Mouse (Mus musculus): Measurements from ENCODE around the gene Cntn3.

Gene Cntn3

DNA sequence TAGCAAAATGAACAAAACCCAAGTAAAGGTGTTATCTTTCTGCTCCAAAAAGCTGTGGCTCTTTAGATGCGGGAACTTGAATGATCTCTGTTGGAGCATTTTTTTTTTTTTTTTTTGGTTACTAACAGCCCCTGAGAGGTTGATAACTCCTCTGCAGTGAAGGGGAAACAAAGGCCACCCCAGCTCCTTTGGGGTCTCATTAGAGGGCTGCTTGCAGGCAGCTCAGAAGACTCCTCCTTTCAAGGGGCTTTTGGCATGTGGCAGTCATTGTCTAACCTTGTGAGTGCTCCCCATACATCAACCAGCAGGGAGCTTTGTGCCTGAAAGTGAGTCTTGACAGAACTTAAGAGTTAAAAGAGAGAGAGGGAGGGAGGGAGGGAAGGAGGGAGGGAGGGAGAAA is 60.8 kb downstream of the Cntn3 start:
- ChIA-PET POLR2A (no interaction called here), CTCF (no interaction called here)

GRCm38 (mm10) chr6:102485509-102485908 is 87.4 kb downstream of the Cntn3 start:
- ChIA-PET POLR2A (no interaction called here), CTCF (no interaction called here)

DNA sequence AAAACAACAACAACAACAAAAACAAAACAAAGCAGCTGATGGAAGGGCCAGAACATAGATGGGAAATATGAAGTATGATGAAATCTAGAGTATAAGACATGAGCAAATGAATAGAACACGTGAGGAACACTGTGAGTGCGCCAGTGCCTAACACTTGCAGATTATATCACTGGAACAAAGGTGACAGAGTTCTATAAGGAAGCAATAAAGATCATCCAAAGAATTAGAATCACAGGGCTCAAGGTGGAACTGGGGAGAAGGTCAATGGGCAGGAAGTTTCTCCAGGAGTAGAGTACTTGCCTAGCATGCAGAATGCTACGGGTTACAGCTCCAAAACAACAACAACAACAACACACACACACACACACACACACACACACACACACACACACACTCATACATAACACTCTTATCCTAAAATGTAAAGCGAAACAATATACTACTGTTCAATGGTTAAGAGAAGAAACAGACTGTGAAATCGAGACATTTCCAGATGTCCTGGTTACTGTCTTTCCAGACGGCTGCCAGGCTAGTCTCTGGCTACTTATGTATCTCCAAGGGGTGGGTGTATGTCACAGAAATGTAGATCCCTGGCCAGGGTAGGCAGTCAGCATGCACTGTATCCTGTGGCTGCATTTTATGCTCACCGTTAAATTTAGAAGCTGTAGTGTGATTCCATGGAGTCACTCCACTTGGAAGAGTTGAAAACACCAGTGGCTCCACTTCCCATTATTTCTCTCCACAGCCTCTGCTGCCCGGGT is 94.4 kb downstream of the Cntn3 start:
- CTCF ChIA-PET: no interaction called here

DNA sequence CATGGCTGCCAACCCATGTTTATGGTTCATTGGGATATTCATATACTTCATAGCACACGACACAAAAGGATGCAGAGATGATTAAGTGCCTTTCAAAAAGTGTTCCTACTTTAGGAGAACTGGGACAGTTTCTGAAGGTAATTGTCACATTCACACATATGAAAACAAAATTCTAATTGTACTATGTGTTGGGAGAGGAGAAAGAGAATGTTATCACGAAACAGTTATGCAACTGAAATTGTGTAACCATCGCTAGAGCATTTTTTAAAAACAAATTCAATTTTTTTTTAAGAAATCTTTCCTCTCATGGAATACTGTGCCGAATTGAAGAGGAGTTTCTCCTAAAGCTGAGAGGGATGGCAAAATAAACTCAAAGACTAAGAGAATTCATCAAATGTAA is 134.5 kb downstream of the Cntn3 start:
- ChIA-PET POLR2A (no interaction called here), CTCF (no interaction called here)

More for the DNA sequence above, 94.4 kb downstream of the Cntn3 start:
- POLR2A ChIA-PET: no interaction called here

GRCm38 (mm10) chr6:102427549-102427948 is 145.4 kb downstream of the Cntn3 start:
- POLR2A ChIA-PET: no interaction called here
- CTCF ChIA-PET: no interaction called here

GRCm38 (mm10) chr6:102421781-102422180 is 151.1 kb downstream of the Cntn3 start:
- POLR2A ChIA-PET: interaction anchor here in 1 of 4 experiments (0.6 kb wide), 1 partner anchor 140 kb away, joined by 3 read pairs; no protein-coding TSS in a partner anchor
- CTCF ChIA-PET: interaction anchor here in 1 of 4 experiments (0.6 kb wide), 1 partner anchor 607 kb away, joined by 3 read pairs; no protein-coding TSS in a partner anchor

DNA sequence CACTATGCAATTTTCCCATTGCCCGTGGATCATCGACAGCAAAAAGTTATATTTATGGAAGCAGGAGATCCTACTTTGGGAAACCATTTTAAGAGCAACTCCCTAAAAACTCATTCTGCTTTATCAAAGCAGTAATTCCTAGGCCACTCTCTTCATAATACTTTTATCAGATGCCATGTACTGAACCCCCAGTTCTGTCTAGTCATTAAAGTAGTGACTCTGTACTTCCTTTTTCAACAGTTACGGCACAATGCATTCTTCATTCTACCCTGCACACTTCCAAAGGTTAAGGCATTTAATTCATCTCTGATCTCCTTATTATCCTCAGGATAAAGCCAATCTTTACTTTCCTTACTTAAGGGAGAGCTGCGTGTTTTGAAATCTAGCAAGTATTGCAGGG is 184.3 kb downstream of the Cntn3 start:
- ChIA-PET CTCF (no interaction called here), POLR2A (no interaction called here)

- POLR2A ChIA-PET: interaction anchor here in 1 of 4 experiments (0.6 kb wide), 1 partner anchor 20 kb away, joined by 3 read pairs; no protein-coding TSS in a partner anchor
- CTCF ChIA-PET: no interaction called here
Observed at GRCm38 (mm10) chr6:102372112-102372511, 200.8 kb downstream of the Cntn3 start.

DNA sequence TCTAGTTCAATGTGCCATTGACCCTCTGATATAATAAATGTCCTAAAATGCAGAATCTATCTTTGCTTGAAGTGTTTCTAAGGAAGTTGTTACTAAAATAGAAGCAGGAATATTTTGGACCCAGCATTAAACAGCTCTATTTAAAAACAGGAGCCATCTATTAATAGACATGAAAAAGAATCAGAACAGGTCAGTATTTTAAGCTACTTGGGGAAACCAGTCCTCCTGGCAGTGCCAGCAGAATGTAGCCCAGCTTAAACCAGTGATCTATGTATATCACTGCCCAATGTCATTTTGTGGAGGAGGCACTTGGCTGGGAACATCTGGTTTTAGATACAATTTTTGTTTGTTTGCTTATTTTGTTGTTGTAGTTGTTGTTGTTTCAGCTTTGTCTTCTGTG is 209.0 kb downstream of the Cntn3 start:
- POLR2A ChIA-PET: no interaction called here
- CTCF ChIA-PET: no interaction called here

DNA sequence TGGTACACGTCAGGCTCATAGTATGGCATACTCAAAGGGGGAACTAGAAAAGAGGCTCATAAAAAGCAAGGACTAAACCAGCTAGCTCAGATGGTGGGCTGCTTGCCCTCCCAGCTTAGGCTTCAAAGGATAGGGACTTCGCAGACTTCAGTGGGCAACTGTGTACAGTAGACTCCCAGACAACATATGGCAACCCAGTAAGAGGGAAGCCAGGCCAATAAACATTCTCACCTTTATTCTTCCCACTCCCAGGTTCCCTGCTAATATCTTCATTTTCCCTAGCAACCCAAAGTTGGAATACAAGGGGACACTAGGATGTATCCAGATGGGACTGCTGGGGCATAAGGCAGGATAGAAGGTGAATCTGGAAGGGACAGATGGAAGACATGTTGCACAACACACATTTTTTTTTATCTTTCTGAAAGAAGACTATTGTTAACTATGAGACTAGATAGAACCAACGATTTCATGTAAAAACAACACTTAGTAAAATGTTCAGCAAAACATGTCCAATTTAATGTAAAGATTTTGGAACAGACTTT is 209.5 kb downstream of the Cntn3 start:
- POLR2A ChIA-PET: interaction anchor here in 1 of 4 experiments (0.7 kb wide), 1 partner anchor 608 kb away, joined by 3 read pairs; no protein-coding TSS in a partner anchor

DNA sequence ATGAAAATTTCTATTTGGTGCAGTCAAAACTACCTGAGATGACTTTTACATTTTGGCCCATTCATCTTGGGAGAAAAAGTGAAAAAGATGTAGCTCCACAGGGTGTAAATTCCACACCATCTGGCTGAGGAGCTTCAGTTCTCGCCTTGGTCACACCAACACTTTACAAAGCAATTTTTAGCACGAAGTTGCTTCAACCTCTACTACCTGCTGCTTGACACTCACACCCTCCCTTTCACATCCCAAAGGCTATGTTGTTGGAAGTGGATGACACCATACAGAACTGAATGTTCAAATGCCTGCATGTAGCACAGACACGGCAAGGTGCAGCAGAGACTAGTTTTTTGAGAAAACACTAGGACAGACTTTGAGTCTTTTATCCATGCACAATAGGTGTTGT is 240.8 kb downstream of the Cntn3 start:
- POLR2A ChIA-PET: interaction anchor here in 1 of 4 experiments (0.6 kb wide), 1 partner anchor 206 kb away, joined by 3 read pairs; no protein-coding TSS in a partner anchor
- CTCF ChIA-PET: no interaction called here

More for the DNA sequence above, 209.5 kb downstream of the Cntn3 start:
- CTCF ChIA-PET: no interaction called here

DNA sequence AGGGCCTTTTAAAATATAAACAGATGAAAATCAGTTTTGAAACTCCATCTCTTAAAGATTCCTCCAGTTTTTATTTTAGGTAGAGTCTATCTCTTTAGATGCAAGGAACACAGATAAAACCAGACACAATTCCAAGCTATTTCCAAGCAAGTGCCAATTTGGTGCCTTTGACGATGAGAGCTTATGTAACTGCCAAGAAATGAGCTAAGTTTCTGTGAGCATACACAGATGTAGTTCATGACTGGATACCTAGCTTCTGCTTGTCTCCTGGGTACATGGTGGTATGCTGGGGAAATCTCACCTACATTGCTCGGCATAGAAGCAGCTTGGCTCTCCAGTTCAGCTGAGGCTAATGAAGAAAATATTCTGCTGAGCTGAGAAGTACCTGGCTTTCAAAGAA is 246.2 kb downstream of the Cntn3 start:
- CTCF ChIA-PET: no interaction called here
- POLR2A ChIA-PET: no interaction called here

GRCm38 (mm10) chr6:102322614-102323284 is 250.2 kb downstream of the Cntn3 start:
- ChIA-PET POLR2A (interaction anchor here in 1 of 4 experiments (1.1 kb wide), 1 partner anchor 15 kb away, joined by 3 read pairs; no protein-coding TSS in a partner anchor), CTCF (no interaction called here)

DNA sequence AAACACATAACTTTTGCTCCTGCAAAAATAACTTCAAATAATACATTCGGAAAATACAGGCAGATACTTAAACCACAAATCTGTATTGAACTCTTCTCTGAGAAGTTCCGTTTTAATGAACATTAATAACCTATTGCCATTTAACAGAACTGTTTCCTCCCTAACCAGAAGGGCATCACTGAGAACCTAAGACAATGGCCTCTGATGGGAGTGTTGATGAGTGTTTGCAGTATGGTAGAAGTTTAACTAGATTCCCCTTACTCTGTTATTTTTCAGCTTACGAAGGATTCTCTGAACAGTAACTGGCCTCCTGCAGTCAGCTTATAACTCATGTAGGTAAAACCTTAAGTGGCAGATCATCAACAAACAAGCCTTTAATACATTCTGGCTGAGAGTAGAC is 253.1 kb downstream of the Cntn3 start:
- POLR2A ChIA-PET: no interaction called here
- CTCF ChIA-PET: no interaction called here

DNA sequence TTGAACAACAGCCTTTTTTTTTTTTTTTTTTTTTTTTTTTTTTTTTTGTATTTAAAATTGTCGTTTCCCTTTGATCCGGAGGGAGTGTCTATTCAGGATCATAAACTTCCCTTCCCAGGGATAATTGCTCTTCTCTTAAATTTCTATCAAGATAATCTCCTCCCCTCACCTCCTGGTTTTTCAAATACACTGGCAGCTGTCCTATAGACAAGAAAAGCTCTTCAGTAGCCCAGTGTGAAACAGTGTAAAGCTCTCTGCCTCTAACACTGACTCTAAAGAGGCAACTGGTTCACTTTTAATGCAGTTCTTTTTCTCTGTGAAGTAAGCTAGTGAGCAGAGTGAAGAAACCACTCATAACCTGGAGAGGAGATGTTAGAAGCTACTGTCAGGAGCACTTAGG is 290.0 kb downstream of the Cntn3 start:
- CTCF ChIA-PET: no interaction called here

GRCm38 (mm10) chr6:102231015-102231414 is 341.9 kb downstream of the Cntn3 start:
- ChIA-PET CTCF (no interaction called here), POLR2A (no interaction called here)

More for the DNA sequence above, 290.0 kb downstream of the Cntn3 start:
- POLR2A ChIA-PET: no interaction called here

- ChIA-PET CTCF (no interaction called here), POLR2A (no interaction called here)
Observed at GRCm38 (mm10) chr6:102186316-102186715, 386.6 kb downstream of the Cntn3 start.

- ChIA-PET POLR2A (no interaction called here), CTCF (interaction anchor here (0.6 to 1.5 kb wide), 15 partner anchors 9 to 971 kb away, joined by 3 to 11 read pairs (median 4); no protein-coding TSS in a partner anchor)
Observed at GRCm38 (mm10) chr6:102170913-102171312, 402.0 kb downstream of the Cntn3 start.

DNA sequence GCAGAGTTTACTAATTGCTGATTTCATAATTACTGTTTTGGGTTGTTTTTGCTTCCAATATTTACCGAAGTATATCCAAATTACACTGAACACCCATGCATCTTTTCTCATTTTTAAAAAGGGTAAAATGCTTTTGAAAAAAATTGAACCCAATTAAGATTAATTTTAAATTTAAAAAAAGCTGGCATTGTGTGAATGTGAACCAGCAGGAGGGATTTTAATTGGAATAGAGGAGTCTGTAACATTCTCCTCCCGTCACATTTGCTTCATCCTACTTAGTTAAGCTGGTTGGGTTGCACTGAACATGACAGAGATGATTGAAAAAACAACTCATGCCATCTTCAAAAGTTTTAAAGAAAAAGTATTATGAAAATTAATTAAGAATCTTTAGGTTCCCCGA is 411.7 kb downstream of the Cntn3 start:
- ChIA-PET CTCF (interaction anchor here in 1 of 4 experiments (1.0 kb wide), 1 partner anchor 10 kb away, joined by 5 read pairs; no protein-coding TSS in a partner anchor), POLR2A (no interaction called here)

- ChIA-PET POLR2A (no interaction called here), CTCF (interaction anchor here in 1 of 4 experiments (0.6 kb wide), 1 partner anchor 489 kb away, joined by 3 read pairs; no protein-coding TSS in a partner anchor)
Observed at GRCm38 (mm10) chr6:102121676-102122075, 451.2 kb downstream of the Cntn3 start.

GRCm38 (mm10) chr6:102120003-102120402 is 452.9 kb downstream of the Cntn3 start:
- POLR2A ChIA-PET: no interaction called here
- CTCF ChIA-PET: no interaction called here

Data from embryonic stem cell, embryonic (primary cell).